Mouse (Mus musculus): ENCODE data around the gene Hnrnpu.

DNA sequence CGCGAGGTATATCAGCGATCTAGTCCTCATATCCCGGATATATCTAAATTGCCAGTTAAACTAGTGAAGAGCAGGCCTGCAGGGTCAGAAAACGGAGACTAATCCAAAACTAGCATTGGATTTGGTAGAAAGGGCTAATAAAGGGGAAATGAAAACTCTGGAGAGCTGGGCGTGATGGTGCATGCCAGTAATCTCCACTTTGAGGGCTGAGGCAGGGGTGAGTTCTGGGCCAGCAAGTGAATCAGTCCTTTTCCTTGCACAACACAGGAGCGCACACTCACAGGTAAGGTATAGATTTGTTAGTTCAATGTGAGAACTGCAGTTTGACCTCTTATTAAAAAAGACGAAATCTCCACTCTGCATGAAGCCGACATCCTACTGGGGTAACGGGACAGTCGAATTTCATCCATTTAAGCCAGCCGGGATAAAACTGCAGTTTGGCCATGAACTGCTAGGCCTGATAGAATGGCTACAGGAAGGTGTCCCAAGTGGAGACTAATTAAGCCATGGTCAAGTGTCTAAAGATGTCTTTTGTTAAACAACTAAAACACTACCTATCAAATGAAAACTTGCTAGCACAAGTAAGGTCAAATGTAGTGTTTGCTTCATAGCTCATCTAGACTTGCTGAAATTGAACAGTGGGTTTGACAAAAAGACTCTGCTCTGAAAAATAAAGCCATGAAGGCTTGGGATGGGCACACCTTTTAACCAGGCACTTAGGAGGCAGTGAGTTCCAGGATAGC is 18.1 kb downstream of the Hnrnpu start:
- peak; percentile 55 for TF ChIP-seq CHD2 (IDR thresholded peaks at IDR 0.05; ENCODE audit: low read depth, low read length)
- no peak for TF ChIP-seq ZNF384 (IDR thresholded peaks at IDR 0.05; ENCODE audit: low read depth, low read length)
- TF ChIP-seq ZC3H11A (IDR thresholded peaks at IDR 0.05; ENCODE audit: borderline replicate concordance, low read depth, low read length) = no peak
